Mouse (Mus musculus): ENCODE measurements around the gene BC034090.

DNA sequence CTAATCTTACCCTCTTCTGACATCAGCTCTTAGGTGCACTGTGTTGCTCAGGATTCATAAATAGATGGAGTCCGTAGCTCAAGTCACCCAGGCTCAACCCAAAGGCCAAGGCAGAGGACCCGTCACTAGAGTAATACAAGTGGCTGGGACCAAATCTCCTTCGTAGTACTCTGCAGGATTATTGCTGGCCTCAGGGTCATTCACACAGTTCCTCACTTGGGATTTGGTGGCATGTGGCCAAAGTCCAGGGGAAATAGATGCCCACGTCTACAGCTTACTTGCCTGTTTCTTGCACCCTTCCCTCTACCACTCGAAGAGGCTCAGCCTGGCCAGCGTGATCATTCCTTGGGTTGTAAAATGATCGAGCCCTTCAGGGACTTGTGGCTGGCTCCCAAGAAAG, 30.3 kb downstream of the BC034090 start:
- TF ChIP-seq POLR2A (IDR thresholded peaks at IDR 0.05; ENCODE audit: insufficient read length, low read depth) (no peak), TCF12 (IDR thresholded peaks at IDR 0.05; ENCODE audit: insufficient read depth, poor library complexity, severe bottlenecking) (no peak), USF1 (IDR thresholded peaks at IDR 0.05; ENCODE audit: low read depth) (no peak), CEBPB (IDR thresholded peaks at IDR 0.05; ENCODE audit: insufficient read depth, poor library complexity, severe bottlenecking) (no peak), MAX (IDR thresholded peaks at IDR 0.05; ENCODE audit: low read depth) (no peak), POLR2AphosphoS2 (IDR thresholded peaks at IDR 0.05; ENCODE audit: insufficient read length, low read depth) (no peak), E2F4 (IDR thresholded peaks at IDR 0.05; ENCODE audit: insufficient read depth) (no peak), MYOG (IDR thresholded peaks at IDR 0.05; ENCODE audit: control insufficient read depth in 1 of 3, insufficient read depth in 1 of 3, insufficient read length in 2 of 3, low read depth in 2 of 3) (no peak), MYOD1 (IDR thresholded peaks at IDR 0.05; ENCODE audit: control insufficient read depth in 1 of 3, insufficient read length in 2 of 3, low read depth in 2 of 3) (no peak), REST (IDR thresholded peaks at IDR 0.05; ENCODE audit: insufficient read depth, insufficient read length) (no peak)
